Mouse (Mus musculus) lung, postnatal 0 days (tissue): ENCODE data around the gene Mafk. TPM values are rescaled to one million over a fixed set of nuclear protein-coding genes. Genes with fewer than 3 reads are reported as not detected.

Source experiments
- ATAC-seq: fragments of 200-750 bp; cut with Nextera tagmentation; 2 replicates; pipeline ENCODE4 v1.8.0; 2017; ENCODE audit warnings: moderate library complexity
- DNase-seq: peaks from one replicate; pipeline ENCODE4 v3.0.0-alpha.2; 2016; ENCODE audit warnings: low spot score
- H3K27ac ChIP-seq: fragments of 300-500 bp; sonication (generic); 2 replicates; pipeline ENCODE4 v1.5.1; 2014; ENCODE audit warnings: antibody characterized with exemption, mild to moderate bottlenecking, low read length, mixed read lengths
- H3K27me3 ChIP-seq: fragments of 300-500 bp; sonication (generic); replicated peaks from 2 replicates; pipeline ENCODE4 v1.6.1; 2014; ENCODE audit warnings: low read length, mixed read lengths; ENCODE audit not compliant: insufficient read depth
- H3K36me3 ChIP-seq: fragments of 300-500 bp; sonication (generic); 2 replicates; pipeline ENCODE4 v1.6.1; 2014; ENCODE audit warnings: low read length, mixed read lengths; ENCODE audit not compliant: insufficient read depth
- H3K4me1 ChIP-seq: fragments of 300-500 bp; sonication (generic); 2 replicates; pipeline ENCODE4 v1.6.1; 2014; ENCODE audit warnings: antibody characterized with exemption, low read depth, low read length, mixed read lengths; ENCODE audit not compliant: insufficient read depth
- H3K4me2 ChIP-seq: fragments of 300-500 bp; sonication (generic); replicated peaks from 2 replicates; pipeline ENCODE4 v1.6.1; 2014; ENCODE audit warnings: low read depth, mild to moderate bottlenecking, low read length, moderate library complexity, mixed read lengths
- H3K4me3 ChIP-seq: fragments of 300-500 bp; sonication (generic); 2 replicates; pipeline ENCODE4 v1.5.1; 2014; ENCODE audit warnings: low read depth, low read length
- H3K9ac ChIP-seq: fragments of 300-500 bp; sonication (generic); replicated peaks from 2 replicates; pipeline ENCODE4 v1.6.1; 2014; ENCODE audit warnings: low read depth, mild to moderate bottlenecking
- H3K9me3 ChIP-seq: fragments of 300-500 bp; sonication (generic); 2 replicates; pipeline ENCODE4 v1.6.1; 2016; ENCODE audit warnings: low read length, mixed read lengths
- CTCF ChIP-seq: IDR thresholded peaks from 2 replicates; pipeline ENCODE4 v1.5.1; 2016; ENCODE audit warnings: antibody characterized with exemption, mild to moderate bottlenecking
- EP300 ChIP-seq: IDR thresholded peaks from 2 replicates; pipeline ENCODE4 v1.6.1; 2016; ENCODE audit warnings: antibody characterized with exemption, mild to moderate bottlenecking, control low read depth
- WGBS: fragments of 180-500 bp; shearing (Covaris S2); extraction: QIAGEN DNeasy Blood & Tissue Kit; methylation state at CpG from one replicate; pipeline ENCODE4 v1.1.7; 2014; 5-methylcytosine and 5-hydroxymethylcytosine counted together
- polyA plus RNA-seq: library from polyadenylated mRNA; unstranded; fragments of >200 nt; fragmentation: Nextera tagmentation; extraction: Ambion mirVana; gene quantifications from 2 replicates; pipeline ENCODE4 v1.2.1, GENCODE M21; 2015

Gene Mafk
- polyA plus RNA-seq, 1 experiment from 2014 or later: 38.5 TPM

DNA sequence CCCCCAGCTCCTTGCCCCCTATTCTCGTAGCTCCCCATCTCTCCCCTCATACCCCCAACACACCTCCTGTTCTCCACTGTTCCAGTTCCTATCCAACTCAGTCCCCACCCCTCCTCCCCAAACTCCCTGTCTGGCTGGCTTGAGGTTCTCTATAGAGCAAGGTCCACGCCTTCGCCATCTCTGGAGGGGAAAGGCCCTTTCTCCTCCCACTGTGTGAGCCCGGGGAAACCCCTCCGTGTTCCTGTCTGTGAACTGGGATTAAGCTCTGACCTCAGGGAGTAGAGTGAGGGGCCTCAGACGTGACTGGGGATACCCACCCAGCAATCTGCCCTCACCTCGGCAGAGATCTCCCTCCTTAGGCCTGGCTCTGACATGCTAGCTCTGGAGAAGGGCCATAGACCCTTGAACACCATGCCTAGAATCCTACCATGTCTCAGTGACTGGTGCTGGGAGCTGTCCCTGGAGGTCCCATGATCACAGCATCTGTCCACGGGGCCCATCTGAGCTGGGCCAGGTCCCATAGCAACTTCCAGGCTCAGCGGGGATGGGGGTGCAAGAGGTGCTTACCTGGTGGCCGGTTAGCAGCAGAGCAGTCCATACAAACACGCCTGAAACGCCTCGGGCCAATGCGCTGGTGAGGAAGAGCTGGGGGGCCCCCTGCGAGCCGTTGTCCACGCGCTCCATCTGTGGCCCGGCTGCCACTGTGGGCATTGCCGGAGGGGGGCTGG, 21.2 kb downstream of the Mafk start:
- 59% methylated on average over 20 of the region's 20 CpGs for whole genome bisulfite sequencing
- Histone ChIP-seq H3K27me3 (no peaks in the 10 kb centered on the region), H3K9ac (no peak overlapping the region), H3K27ac (no peak overlapping the region), H3K4me3 (no peak overlapping the region), H3K36me3 (no peaks in the 10 kb centered on the region), H3K4me1 (no peaks in the 10 kb centered on the region), H3K9me3 (no peaks in the 10 kb centered on the region), H3K4me2 (no peak overlapping the region)
- no peak for TF ChIP-seq CTCF
- no peak for TF ChIP-seq EP300
- DNase-seq (no peak), ATAC-seq (no peak)

DNA sequence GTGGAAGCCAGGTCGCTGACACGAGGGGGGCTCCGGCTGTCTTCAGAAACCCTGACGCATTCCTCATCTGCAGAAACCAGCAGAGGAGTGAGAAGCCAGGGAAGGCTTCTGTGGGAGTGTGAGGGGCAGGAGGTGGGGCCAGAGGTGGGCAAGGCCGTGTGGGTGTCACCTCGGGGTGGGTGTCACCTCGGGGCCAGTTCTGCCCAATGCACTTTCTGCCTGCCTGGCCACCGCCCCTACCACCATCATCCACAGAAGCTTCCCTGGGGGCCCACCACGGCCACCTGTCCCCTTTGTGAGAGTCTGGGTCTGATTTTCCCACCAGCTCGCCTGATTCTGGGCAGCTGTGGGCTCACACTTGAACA, 21.8 kb downstream of the Mafk start:
- no peak for TF ChIP-seq CTCF
- no peak for TF ChIP-seq EP300
- DNase-seq (no peak), ATAC-seq (no peak)
- no peak overlapping the region for H3K4me3 ChIP-seq
- H3K4me1 ChIP-seq: no peaks in the 10 kb centered on the region
- no peaks in the 10 kb centered on the region for H3K27me3 ChIP-seq
- no peaks in the 10 kb centered on the region for H3K9me3 ChIP-seq
- H3K36me3 ChIP-seq: no peaks in the 10 kb centered on the region
- WGBS: 39% methylated on average over 10 of the region's 10 CpGs
- H3K4me2 ChIP-seq: peak overlapping the region; percentile 44
- H3K27ac ChIP-seq: peak overlapping the region; percentile 51
- H3K9ac ChIP-seq: 0 out of 2 replicates have a peak overlapping the region, but pooled peaks have one; percentile 48

DNA sequence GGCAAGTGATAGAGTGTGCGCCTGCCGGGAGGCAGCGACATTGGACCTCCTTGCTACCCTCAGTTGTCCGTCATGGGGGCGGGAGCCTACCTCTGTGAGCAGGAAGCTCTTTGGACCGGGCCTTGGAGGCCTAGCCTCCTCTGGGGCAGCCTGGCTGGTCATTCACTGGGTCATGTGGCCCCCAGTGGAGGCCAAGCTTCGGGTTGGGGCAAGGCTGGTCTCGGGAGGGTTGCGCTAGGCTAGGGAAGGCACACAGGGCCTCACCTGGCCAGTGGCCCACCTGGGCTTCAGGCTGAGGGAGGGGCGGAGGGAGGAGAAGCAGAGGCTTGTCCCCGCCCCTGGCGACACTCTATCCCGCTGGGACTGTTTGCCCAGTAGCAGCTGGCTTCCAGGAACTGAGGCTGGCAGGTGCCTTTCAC, 22.7 kb downstream of the Mafk start:
- no peak for TF ChIP-seq CTCF
- 0 out of 2 replicates have a peak, but pooled peaks have one; percentile 14 for TF ChIP-seq EP300
- DNase-seq (peak; percentile 88), ATAC-seq (peak; percentile 81)
- Histone ChIP-seq H3K9me3 (no peaks in the 10 kb centered on the region), H3K4me1 (no peaks in the 10 kb centered on the region), H3K27me3 (no peaks in the 10 kb centered on the region), H3K4me2 (peak overlapping the region; percentile 44), H3K27ac (peak overlapping the region; percentile 68), H3K4me3 (peak overlapping the region; percentile 17; the same call in 1 of the 2 replicates), H3K9ac (peak overlapping the region; percentile 48; the same call in 1 of the 2 replicates), H3K36me3 (no peaks in the 10 kb centered on the region)
- 5% methylated on average over 13 of the region's 13 CpGs for WGBS

DNA sequence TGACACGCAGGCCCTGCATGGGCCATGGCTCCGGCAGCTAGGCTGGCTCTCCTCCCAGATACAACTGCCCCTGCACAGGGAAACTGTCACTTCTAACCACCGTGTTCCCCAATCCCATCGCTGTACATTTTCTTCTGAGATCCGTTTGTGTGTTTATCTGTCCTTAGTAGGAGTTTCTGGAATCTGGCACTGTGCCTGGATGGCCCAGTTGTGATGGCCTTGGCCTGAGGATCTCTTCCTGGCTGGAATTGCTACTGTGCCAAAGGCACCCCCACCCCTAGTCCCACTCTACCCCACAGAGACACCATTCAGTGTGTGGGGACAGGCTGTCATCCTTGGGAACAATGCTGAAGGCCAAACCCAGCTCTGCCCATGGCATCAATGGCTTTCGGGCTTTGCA, 24.7 kb downstream of the Mafk start:
- Histone ChIP-seq H3K36me3 (no peaks in the 10 kb centered on the region), H3K4me3 (no peak overlapping the region), H3K9ac (no peak overlapping the region), H3K9me3 (no peaks in the 10 kb centered on the region), H3K4me2 (no peak overlapping the region), H3K27me3 (no peaks in the 10 kb centered on the region), H3K27ac (no peak overlapping the region), H3K4me1 (no peaks in the 10 kb centered on the region)
- TF ChIP-seq CTCF (no peak), EP300 (no peak)
- 45% methylated on average over 6 of the region's 6 CpGs for WGBS
- ATAC-seq (peak; percentile 11), DNase-seq (peak; percentile 61)

DNA sequence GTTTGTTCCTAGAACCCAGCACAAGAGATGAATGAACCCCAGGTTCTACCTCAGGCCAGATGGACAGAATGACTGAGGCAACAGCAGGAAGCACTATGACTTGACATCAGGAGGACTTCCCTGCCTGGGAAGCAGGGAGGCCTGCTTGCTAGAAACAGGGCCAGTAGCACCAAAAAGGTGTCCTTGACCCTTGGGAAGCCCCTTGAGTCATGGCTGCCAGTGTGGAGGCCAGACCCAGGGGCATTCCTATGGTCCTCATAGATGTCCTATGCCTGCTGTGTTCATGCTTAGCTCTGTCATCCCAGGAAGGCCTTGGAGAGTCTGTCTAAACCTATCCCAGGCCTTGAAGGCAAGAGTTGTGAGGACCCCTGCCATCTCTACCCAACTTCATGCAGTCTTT, 25.1 kb downstream of the Mafk start:
- Histone ChIP-seq H3K36me3 (no peaks in the 10 kb centered on the region), H3K27ac (no peak overlapping the region), H3K9me3 (no peaks in the 10 kb centered on the region), H3K4me1 (no peaks in the 10 kb centered on the region), H3K27me3 (no peaks in the 10 kb centered on the region), H3K4me2 (no peak overlapping the region), H3K9ac (no peak overlapping the region), H3K4me3 (no peak overlapping the region)
- TF ChIP-seq CTCF (no peak), EP300 (no peak)
- DNase-seq (no peak), ATAC-seq (no peak)

DNA sequence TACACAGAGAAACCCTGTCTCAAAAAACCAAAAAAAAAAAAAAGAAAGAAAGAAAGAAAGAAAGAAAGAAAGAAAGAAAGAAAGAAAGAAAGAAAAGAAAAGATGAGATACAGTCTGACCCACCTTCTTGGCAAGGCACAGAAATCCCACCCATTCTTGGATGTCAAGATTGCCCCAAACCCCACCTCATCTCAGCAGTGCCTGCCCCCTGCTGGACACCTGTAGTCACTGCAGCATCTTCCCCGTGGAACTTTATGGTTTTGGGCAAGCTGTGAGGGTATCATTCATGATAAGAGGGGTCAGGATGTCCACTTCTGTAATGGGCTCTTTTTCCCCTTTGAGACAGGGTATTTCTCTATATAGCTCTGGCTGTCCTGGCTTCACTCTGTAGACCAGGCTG, 26.0 kb downstream of the Mafk start:
- H3K27me3 ChIP-seq: no peaks in the 10 kb centered on the region
- no peaks in the 10 kb centered on the region for H3K36me3 ChIP-seq
- H3K27ac ChIP-seq: no peak overlapping the region
- H3K9me3 ChIP-seq: no peaks in the 10 kb centered on the region
- DNase-seq: peak; percentile 40
- no peaks in the 10 kb centered on the region for H3K4me1 ChIP-seq
- no peak for TF ChIP-seq EP300
- peak; percentile 83 for TF ChIP-seq CTCF
- no peak overlapping the region for H3K4me3 ChIP-seq
- ATAC-seq: no peak
- no peak overlapping the region for H3K9ac ChIP-seq
- WGBS: 0% methylated on average over 1 of the region's 1 CpGs
- H3K4me2 ChIP-seq: no peak overlapping the region
